Mouse (Mus musculus): ENCODE data around the gene Mfsd4b5. TPM values are rescaled to one million over a fixed set of nuclear protein-coding genes. Genes with fewer than 3 reads are reported as not detected.

Gene Mfsd4b5
- polyA plus RNA-seq (2015; fragmentation: Nextera tagmentation; extraction: Ambion mirVana) = 0.08 TPM in 1 of 2 replicates, not detected in the other

DNA sequence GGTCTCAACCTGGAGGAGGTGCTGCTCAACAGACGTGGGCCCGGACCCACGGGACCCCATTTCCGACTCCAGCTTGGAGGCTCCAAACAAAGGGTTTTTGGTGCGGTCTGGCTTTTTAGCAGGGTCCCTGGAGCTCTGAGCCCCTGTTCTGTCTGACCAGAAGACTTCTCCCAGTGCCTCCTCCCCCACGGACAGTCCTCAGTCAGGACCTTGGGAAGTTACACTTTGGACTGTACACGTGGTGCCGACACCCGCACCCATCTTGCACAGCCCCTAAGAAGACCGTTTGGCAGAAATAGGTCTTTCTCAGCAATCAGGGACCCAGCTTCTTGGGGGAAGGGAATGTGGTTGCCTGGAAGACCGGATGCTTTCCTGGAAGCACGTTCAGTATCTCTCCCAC is at the start of gene Mfsd4b5:
Gene Mfsd4b5, minus strand, starts transcription at position 181 of the 400 bp plus-strand sequence.
- 91% methylated on average over 12 of the region's 12 CpGs for WGBS
- ATAC-seq (ENCODE audit: low FRiP score) = no peak
- H3K9ac ChIP-seq = no peak within 1 kb of the TSS

DNA sequence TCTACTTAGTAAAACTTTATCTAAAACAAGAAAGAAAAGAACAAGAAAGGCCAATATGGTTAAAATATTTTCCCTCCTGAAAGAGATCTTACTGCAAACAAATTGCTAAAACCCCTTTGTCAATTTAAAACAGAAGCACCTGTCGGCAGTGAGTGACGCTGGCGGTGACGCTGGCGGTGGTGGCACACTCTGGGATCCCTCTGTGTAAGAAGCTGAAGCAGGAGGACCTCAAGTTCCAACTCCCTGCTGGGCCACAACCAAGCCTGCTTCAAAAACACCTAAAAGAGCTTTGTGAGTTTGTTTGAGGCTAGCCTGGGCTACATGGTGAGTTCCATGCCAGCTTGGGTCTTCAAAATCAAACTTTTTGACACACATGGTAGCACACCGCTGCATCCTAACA is 48.5 kb upstream of the Mfsd4b5 start:
- no peak overlapping the region for H3K9ac ChIP-seq
- WGBS = 95% methylated on average over 6 of the region's 6 CpGs
- no peak overlapping the region for H3K27ac ChIP-seq
- no peak for ATAC-seq (ENCODE audit: low FRiP score)
- no peaks in the 10 kb centered on the region for H3K36me3 ChIP-seq
- H3K4me1 ChIP-seq (replicated peaks) = 0 out of 2 replicates have a peak, but pooled peaks cover 4% of the 10 kb centered on the region
- H3K4me3 ChIP-seq = no peak overlapping the region
- H3K9me3 ChIP-seq = no peaks in the 10 kb centered on the region
- no peaks in the 10 kb centered on the region for H3K27me3 ChIP-seq
- no peak overlapping the region for H3K4me2 ChIP-seq

More for the DNA sequence above, at the start of gene Mfsd4b5:
- no peaks in the 10 kb centered on the region for H3K36me3 ChIP-seq
- H3K9me3 ChIP-seq = no peaks in the 10 kb centered on the region
- H3K27ac ChIP-seq = no peak within 1 kb of the TSS
- H3K27me3 ChIP-seq = no peaks in the 10 kb centered on the region
- H3K4me1 ChIP-seq (replicated peaks) = no peaks in the 10 kb centered on the region
- H3K4me3 ChIP-seq = no peak within 1 kb of the TSS
- H3K4me2 ChIP-seq = no peak within 1 kb of the TSS

DNA sequence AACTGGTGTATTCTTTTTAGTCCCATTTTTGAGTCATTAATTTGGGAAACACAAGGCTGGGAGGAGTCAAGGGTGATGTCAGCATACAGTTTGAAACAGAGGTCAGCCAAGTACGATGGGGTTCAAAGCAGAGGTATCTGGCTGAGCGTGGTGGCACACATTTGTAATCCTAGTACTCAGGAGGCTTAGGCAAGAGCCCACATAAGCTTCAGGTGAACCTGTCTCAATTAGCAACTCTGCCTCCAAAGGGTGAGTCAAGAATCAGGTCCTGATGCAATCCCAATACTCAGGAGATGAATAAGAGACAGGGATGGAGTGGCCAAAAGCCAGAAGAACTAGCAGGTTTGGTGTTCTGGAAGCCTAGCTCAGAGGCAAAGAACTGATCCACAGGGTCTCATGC is 46.5 kb upstream of the Mfsd4b5 start:
- H3K27ac ChIP-seq = no peak overlapping the region
- no peak overlapping the region for H3K9ac ChIP-seq
- H3K9me3 ChIP-seq = no peaks in the 10 kb centered on the region
- no peak for ATAC-seq (ENCODE audit: low FRiP score)
- no peaks in the 10 kb centered on the region for H3K27me3 ChIP-seq
- WGBS = 91% methylated on average over 2 of the region's 2 CpGs
- H3K4me1 ChIP-seq (replicated peaks) = 0 out of 2 replicates have a peak, but pooled peaks cover 4% of the 10 kb centered on the region
- no peak overlapping the region for H3K4me2 ChIP-seq
- no peak overlapping the region for H3K4me3 ChIP-seq
- H3K36me3 ChIP-seq = no peaks in the 10 kb centered on the region

DNA sequence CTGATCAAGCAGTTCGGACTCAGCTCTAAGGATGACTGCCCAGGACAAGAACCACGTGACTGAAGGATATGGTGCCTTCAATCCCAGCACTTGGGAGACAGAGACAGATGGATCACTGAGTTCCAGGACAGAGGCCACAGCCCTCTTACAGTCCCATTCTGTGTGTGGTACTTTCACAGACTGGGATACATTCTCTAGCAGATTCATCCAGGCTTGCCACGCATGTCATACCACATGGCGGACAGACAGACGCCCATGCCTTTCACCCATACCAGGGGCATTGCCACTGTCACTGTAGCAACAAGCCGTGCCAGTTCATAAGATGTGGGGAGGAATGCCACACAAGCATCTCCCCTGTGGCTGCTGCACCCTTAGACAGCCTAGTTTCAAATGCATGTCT is 44.3 kb upstream of the Mfsd4b5 start:
- H3K9ac ChIP-seq = no peak overlapping the region
- 92% methylated on average over 6 of the region's 6 CpGs for WGBS
- H3K4me2 ChIP-seq = no peak overlapping the region
- H3K4me1 ChIP-seq (replicated peaks) = no peaks in the 10 kb centered on the region
- no peaks in the 10 kb centered on the region for H3K27me3 ChIP-seq
- no peak overlapping the region for H3K4me3 ChIP-seq
- no peak overlapping the region for H3K27ac ChIP-seq
- H3K9me3 ChIP-seq = no peaks in the 10 kb centered on the region; the same call in 1 of the 2 replicates
- H3K36me3 ChIP-seq = no peaks in the 10 kb centered on the region
- no peak for ATAC-seq (ENCODE audit: low FRiP score)

DNA sequence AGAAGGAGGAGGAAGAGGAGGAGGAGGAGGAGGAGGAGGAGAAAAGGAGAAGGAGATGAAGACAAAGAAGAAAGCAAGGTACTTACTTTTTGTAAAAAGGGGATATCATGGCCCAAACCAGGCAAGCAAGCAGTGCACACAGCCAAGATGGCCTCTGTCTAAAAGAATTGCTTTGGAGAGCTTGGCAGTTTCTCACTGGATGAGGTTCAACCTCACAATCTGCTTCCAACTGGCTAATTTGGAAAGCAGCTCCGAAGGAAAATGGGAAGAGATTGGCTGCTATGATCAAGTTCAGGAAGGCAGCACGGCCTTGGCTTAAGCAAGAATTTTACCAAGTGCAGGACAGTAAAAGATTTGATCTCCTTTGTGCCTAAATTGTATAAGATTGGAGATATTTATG is 43.2 kb upstream of the Mfsd4b5 start:
- H3K36me3 ChIP-seq = no peaks in the 10 kb centered on the region
- H3K4me3 ChIP-seq = no peak overlapping the region
- H3K4me1 ChIP-seq (replicated peaks) = peaks cover 5% of the 10 kb centered on the region
- H3K4me2 ChIP-seq = no peak overlapping the region
- H3K9ac ChIP-seq = no peak overlapping the region
- no peak overlapping the region for H3K27ac ChIP-seq
- no peaks in the 10 kb centered on the region; the same call in 1 of the 2 replicates for H3K9me3 ChIP-seq
- H3K27me3 ChIP-seq = no peaks in the 10 kb centered on the region
- 87% methylated on average over 2 of the region's 2 CpGs for WGBS
- ATAC-seq (ENCODE audit: low FRiP score) = no peak

DNA sequence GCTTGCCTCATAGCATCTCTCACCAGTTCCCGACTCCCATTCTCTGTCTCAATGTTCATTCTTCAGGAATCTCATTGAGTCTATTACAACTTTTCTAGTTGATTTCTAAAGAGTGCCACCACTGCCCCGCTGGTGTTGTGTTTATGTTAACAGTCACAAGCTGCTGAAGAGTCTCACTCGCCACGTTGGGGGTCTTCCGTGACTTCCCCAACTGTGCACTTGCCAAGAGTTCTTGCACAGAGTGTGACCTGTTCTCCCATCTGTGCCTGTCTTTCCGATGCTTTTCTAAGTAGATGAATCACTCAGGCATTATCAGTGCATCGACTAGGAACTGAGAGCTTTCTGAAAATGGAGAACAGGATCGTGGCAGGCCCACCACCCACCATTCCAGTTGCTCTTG is 41.6 kb upstream of the Mfsd4b5 start:
- H3K4me2 ChIP-seq = no peak overlapping the region
- no peaks in the 10 kb centered on the region for H3K36me3 ChIP-seq
- no peak overlapping the region for H3K27ac ChIP-seq
- no peak overlapping the region for H3K9ac ChIP-seq
- no peak overlapping the region for H3K4me3 ChIP-seq
- ATAC-seq (ENCODE audit: low FRiP score) = no peak
- WGBS = 89% methylated on average over 8 of the region's 8 CpGs
- H3K27me3 ChIP-seq = 0 out of 2 replicates have a peak, but pooled peaks cover 9% of the 10 kb centered on the region
- H3K9me3 ChIP-seq = no peaks in the 10 kb centered on the region; the same call in 1 of the 2 replicates
- H3K4me1 ChIP-seq (replicated peaks) = peaks cover 14% of the 10 kb centered on the region

DNA sequence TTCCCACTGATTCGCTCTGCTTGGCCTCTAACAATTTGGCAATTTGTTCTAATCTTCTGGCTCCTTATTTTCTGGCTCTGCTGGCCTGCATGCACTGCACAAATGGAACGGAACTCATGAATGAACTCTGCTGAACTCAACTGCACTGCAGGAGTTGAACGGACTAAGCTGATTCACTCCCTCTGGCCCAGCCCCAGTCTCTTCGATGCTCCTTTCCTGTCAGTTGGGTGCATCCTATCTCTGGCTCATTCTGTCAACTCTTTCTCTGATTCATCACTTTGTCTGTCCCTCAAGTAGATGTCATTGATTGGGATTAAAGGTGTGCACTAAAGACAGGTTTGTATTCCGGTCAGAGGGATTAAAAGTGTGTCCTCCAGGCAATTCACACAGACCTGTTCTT is 40.1 kb upstream of the Mfsd4b5 start:
- no peak overlapping the region for H3K4me2 ChIP-seq
- 96% methylated on average over 5 of the region's 5 CpGs for WGBS
- 0 out of 2 replicates have a peak, but pooled peaks cover 9% of the 10 kb centered on the region for H3K27me3 ChIP-seq
- no peaks in the 10 kb centered on the region for H3K36me3 ChIP-seq
- no peak overlapping the region for H3K4me3 ChIP-seq
- ATAC-seq (ENCODE audit: low FRiP score) = no peak
- H3K9ac ChIP-seq = no peak overlapping the region
- no peaks in the 10 kb centered on the region; the same call in 1 of the 2 replicates for H3K9me3 ChIP-seq
- no peak overlapping the region for H3K27ac ChIP-seq
- peaks cover 14% of the 10 kb centered on the region for H3K4me1 ChIP-seq (replicated peaks)

DNA sequence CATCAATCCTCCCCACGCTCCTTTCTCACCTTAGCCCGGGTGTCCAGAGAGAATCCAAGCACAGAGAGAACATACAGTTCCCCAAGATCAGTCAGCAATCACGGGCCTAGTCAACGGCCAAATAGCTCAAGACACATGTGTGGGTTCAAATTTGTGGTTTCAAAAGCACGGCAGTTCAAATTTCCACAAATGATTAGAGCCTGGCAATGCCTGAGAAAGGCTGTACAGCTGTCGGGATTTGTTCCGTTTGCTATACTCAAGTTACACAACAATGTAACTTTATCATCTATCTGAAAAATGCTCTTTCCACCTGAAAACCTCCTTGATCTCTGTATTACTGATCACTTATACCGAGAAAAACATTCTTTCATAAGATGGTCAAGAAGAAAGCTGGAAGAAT is 39.1 kb upstream of the Mfsd4b5 start:
- Histone ChIP-seq H3K4me2 (peak overlapping the region; percentile 87), H3K9me3 (no peaks in the 10 kb centered on the region; the same call in 1 of the 2 replicates), H3K4me1 (replicated peaks) (peaks cover 14% of the 10 kb centered on the region), H3K27me3 (0 out of 2 replicates have a peak, but pooled peaks cover 9% of the 10 kb centered on the region), H3K36me3 (no peaks in the 10 kb centered on the region), H3K27ac (peak overlapping the region; percentile 86; the same call in 1 of the 2 replicates), H3K9ac (peak overlapping the region; percentile 51; the same call in 1 of the 2 replicates), H3K4me3 (peak overlapping the region; percentile 74)
- WGBS = 71% methylated on average over 8 of the region's 8 CpGs
- no peak for ATAC-seq (ENCODE audit: low FRiP score)

DNA sequence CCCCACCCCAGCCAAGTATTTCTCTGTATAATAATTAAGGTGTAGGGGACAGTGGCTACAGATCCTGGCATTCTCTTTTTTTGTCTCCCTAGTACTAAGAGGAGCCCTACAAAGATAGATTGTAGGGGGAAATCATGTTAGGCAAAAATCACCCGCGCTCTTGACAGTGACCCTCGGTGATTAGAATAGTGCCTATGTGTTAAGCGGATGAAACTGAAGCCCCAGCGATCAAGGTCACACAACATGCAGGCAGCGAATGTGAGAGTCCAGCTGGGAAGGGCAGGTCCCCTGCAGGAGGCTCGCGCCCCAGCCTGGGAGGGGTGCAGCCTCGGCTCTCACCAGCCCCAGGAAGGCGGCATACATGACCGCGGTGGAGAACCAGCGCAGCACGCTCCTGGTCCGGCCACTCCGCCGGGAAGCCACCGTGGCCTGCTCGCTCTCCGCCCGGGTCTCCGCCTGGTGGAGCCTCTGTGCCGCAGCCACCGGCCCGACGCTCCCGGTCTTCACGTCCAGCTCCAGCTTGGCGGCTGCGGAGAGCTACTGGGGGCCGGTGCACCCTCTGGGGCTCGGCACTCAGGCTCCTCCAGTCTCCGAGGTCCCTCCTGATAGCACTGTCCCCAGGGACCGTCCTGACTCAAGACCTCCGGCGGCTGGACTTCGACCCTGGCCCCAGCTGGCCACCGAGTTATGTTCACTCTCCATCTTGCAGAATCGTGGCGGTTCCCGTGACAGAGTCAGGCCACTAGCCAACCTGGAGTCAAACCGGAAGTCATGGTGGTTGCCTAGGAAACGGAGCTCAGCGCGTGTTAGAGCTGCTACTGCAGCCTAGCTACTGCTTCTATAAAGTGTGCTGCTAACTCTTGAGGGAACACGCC is 38.3 kb upstream of the Mfsd4b5 start, which contains the start of gene Mfsd4b1:
Gene Mfsd4b1, minus strand, starts transcription at position 715 of the 875 bp plus-strand sequence.
- H3K27me3 ChIP-seq = 0 out of 2 replicates have a peak, but pooled peaks cover 9% of the 10 kb centered on the region
- peak within 1 kb of the TSS; percentile 81 for H3K9ac ChIP-seq
- peak; percentile 98 for ATAC-seq (ENCODE audit: low FRiP score)
- H3K4me3 ChIP-seq = peak within 1 kb of the TSS; percentile 74
- no peaks in the 10 kb centered on the region for H3K36me3 ChIP-seq
- peaks cover 14% of the 10 kb centered on the region for H3K4me1 ChIP-seq (replicated peaks)
- H3K4me2 ChIP-seq = peak within 1 kb of the TSS; percentile 87
- no peaks in the 10 kb centered on the region; the same call in 1 of the 2 replicates for H3K9me3 ChIP-seq
- WGBS = 2% methylated on average over 46 of the region's 46 CpGs
- peak within 1 kb of the TSS; percentile 86 for H3K27ac ChIP-seq

DNA sequence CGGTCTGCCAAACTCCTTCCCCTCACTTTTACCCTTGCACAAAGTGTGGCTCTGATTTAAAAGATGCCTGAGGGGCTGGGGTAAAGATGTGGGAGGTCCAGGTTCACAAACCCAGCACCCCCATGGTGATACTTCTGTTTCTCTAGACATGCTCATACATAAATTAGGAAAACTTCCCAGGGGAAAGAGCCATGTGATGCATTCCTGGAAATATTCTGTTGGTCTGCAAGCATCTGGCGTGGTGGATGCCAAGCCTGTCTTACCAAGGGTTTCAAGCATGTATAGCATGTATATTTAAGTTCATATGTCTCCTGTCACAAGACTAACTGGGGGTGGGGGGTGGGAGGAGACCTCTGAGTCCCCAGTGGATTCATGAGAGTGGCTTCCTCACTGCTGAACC is 34.0 kb upstream of the Mfsd4b5 start:
- WGBS = 61% methylated on average over 2 of the region's 2 CpGs
- Histone ChIP-seq H3K4me2 (no peak overlapping the region), H3K4me1 (replicated peaks) (peaks cover 11% of the 10 kb centered on the region), H3K36me3 (no peaks in the 10 kb centered on the region), H3K27me3 (0 out of 2 replicates have a peak, but pooled peaks cover 9% of the 10 kb centered on the region), H3K27ac (no peak overlapping the region), H3K9ac (no peak overlapping the region), H3K4me3 (no peak overlapping the region), H3K9me3 (no peaks in the 10 kb centered on the region)
- ATAC-seq (ENCODE audit: low FRiP score) = no peak

DNA sequence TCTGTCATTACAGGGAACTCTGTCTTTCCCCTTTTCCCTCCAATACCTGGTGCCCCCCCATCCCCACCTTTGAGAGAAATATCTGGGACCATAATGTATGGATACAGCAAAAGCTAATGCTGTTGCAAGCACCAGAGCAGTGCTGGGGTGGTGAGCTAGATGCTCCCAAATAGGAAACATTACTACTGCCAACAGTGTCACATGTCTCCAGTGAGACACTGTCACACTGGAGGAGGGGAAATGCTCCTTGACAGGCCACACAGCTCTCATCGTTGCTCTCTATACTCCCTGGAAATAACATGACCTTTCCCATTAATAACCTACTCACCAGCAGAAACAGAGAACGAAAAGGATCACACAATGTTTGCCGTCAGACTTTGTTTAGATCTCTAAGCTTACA is 33.0 kb upstream of the Mfsd4b5 start:
- Histone ChIP-seq H3K36me3 (no peaks in the 10 kb centered on the region), H3K27ac (no peak overlapping the region), H3K4me2 (no peak overlapping the region), H3K27me3 (0 out of 2 replicates have a peak, but pooled peaks cover 9% of the 10 kb centered on the region), H3K9ac (no peak overlapping the region), H3K4me1 (replicated peaks) (peaks cover 7% of the 10 kb centered on the region), H3K4me3 (no peak overlapping the region), H3K9me3 (no peaks in the 10 kb centered on the region)
- ATAC-seq (ENCODE audit: low FRiP score) = no peak
- WGBS = 76% methylated on average over 3 of the region's 3 CpGs

DNA sequence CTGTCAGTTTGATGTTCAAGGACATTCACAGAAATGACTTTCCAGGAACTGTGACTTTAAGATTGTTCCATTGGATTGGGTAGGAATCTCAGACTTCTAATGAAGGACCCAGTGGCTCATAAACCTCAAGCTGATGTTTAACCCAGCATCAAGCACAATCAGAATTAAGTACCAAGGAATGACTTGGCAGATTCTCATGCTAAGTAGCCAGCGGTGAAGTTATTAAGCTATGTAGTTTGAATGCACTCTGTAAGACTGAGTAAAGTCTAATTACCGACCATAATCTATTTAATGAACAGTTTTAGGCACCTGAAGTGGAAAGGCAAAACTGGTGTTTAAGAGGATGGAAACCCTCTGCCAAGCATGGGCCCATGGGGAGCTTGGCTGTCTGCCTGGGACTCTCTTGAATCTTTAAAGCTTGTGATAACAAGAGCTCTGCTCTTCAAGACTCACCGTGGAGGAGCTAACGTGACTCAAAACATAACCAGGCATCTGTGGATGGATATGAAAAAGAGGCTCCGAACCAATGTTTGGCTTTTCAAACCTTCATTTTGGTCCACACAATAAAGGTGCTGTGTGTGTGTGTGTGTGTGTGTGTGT is 31.9 kb upstream of the Mfsd4b5 start:
- H3K9me3 ChIP-seq = no peaks in the 10 kb centered on the region
- H3K27ac ChIP-seq = no peak overlapping the region
- H3K27me3 ChIP-seq = 0 out of 2 replicates have a peak, but pooled peaks cover 3% of the 10 kb centered on the region
- H3K4me3 ChIP-seq = no peak overlapping the region
- no peaks in the 10 kb centered on the region for H3K36me3 ChIP-seq
- no peak for ATAC-seq (ENCODE audit: low FRiP score)
- H3K4me1 ChIP-seq (replicated peaks) = no peaks in the 10 kb centered on the region
- 92% methylated on average over 5 of the region's 5 CpGs for WGBS
- no peak overlapping the region for H3K9ac ChIP-seq
- no peak overlapping the region for H3K4me2 ChIP-seq

All from hindbrain, embryonic 13.5 days (tissue).